Mouse (Mus musculus): Measurements from ENCODE around the gene Palld. TPM values are rescaled to one million over a fixed set of nuclear protein-coding genes. Genes with fewer than 3 reads are reported as not detected.

The Palld gene
- polyA plus RNA-seq, 1 experiment from 2014 or later = 18.1 TPM

DNA sequence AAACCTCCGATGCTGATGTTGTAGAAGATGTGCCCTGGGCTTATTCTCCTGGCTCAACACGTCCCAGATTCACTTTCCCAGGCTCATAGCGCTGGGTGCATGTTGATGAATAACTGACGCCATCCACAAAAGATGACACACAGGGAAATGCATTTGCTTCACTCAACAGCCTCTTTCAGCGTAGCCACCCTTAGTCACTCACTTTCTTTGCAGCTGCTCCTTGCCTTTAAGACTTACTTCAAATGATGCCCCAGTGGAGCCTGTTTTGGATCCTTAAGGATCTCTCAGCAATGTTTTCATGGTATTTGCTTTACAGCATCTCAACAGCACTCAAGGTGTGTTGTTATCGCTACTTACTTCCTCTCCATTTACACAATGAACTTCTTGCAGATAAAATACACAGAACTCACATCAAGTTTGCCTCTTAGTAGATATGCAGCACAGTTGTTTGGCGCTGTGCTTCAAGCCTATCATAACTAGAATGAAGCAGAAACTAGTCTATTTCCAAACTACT is 105.9 kb downstream of the Palld start:
- Histone ChIP-seq H3K9me3 (no peaks in the 10 kb centered on the region), H3K9ac (no peak overlapping the region), H3K4me2 (no peak overlapping the region), H3K36me3 (no peaks in the 10 kb centered on the region), H3K27me3 (no peaks in the 10 kb centered on the region), H3K27ac (replicated peaks) (no peak overlapping the region), H3K4me1 (replicated peaks) (no peaks in the 10 kb centered on the region), H3K4me3 (no peak overlapping the region)
- whole genome bisulfite sequencing = 84% methylated on average over 7 of the region's 7 CpGs
- ATAC-seq (ENCODE audit: low FRiP score, low read depth) = no peak

- WGBS = 84% methylated on average over 3 of the region's 3 CpGs
- ATAC-seq (ENCODE audit: low FRiP score, low read depth) = no peak
Observed at GRCm38 (mm10) chr8:61789946-61790345, 112.5 kb downstream of the Palld start.

GRCm38 (mm10) chr8:61789289-61789688 is 113.2 kb downstream of the Palld start:
- Histone ChIP-seq H3K9me3 (no peaks in the 10 kb centered on the region), H3K4me1 (replicated peaks) (no peaks in the 10 kb centered on the region), H3K27me3 (no peaks in the 10 kb centered on the region), H3K36me3 (no peaks in the 10 kb centered on the region), H3K9ac (no peak overlapping the region), H3K4me2 (no peak overlapping the region), H3K4me3 (no peak overlapping the region), H3K27ac (replicated peaks) (no peak overlapping the region)
- no peak for ATAC-seq (ENCODE audit: low FRiP score, low read depth)
- WGBS = 96% methylated on average over 5 of the region's 5 CpGs

More at GRCm38 (mm10) chr8:61789946-61790345, 112.5 kb downstream of the Palld start:
- H3K4me2 ChIP-seq = no peak overlapping the region
- no peaks in the 10 kb centered on the region for H3K4me1 ChIP-seq (replicated peaks)
- no peaks in the 10 kb centered on the region for H3K27me3 ChIP-seq
- H3K9ac ChIP-seq = no peak overlapping the region
- H3K36me3 ChIP-seq = no peaks in the 10 kb centered on the region
- H3K27ac ChIP-seq (replicated peaks) = no peak overlapping the region
- H3K4me3 ChIP-seq = no peak overlapping the region
- no peaks in the 10 kb centered on the region for H3K9me3 ChIP-seq

DNA sequence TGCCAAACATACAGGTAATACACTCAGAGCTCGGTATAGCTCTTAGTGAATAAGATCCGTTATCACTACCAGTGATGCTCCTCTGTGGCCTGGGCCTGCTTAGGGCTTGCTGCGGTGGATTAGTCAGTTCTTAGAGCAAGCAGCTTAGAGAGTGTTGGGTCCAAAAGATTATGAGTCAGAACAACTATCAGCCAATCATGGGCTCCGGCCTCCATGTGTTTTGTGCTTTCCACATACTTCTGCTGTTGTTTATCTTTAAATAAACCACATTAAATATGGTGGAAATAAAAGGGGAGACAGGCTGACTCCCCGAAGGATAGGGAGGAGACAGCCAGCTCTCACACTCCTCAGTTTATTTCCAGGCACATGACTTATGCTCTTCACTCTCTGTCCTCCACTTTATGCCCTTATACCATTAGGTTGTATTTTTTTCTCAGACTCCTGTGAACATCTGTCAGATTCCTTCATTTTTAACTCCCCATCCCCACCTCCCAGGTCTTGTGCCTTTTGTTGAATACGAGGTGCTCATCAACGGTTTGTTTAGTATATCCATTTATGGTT is 119.5 kb downstream of the Palld start:
- no peaks in the 10 kb centered on the region for H3K4me1 ChIP-seq (replicated peaks)
- no peak for ATAC-seq (ENCODE audit: low FRiP score, low read depth)
- 89% methylated on average over 7 of the region's 7 CpGs for WGBS
- H3K4me2 ChIP-seq = no peak overlapping the region
- H3K27me3 ChIP-seq = no peaks in the 10 kb centered on the region
- no peaks in the 10 kb centered on the region for H3K36me3 ChIP-seq
- H3K4me3 ChIP-seq = no peak overlapping the region
- H3K9me3 ChIP-seq = no peaks in the 10 kb centered on the region
- H3K27ac ChIP-seq (replicated peaks) = no peak overlapping the region
- H3K9ac ChIP-seq = no peak overlapping the region

GRCm38 (mm10) chr8:61780652-61781257 is 121.7 kb downstream of the Palld start:
- Histone ChIP-seq H3K9ac (no peak overlapping the region), H3K4me2 (no peak overlapping the region), H3K9me3 (no peaks in the 10 kb centered on the region), H3K27me3 (no peaks in the 10 kb centered on the region), H3K4me3 (no peak overlapping the region), H3K36me3 (no peaks in the 10 kb centered on the region), H3K27ac (replicated peaks) (no peak overlapping the region), H3K4me1 (replicated peaks) (no peaks in the 10 kb centered on the region)
- no peak for ATAC-seq (ENCODE audit: low FRiP score, low read depth)
- 78% methylated on average over 5 of the region's 5 CpGs for WGBS

DNA sequence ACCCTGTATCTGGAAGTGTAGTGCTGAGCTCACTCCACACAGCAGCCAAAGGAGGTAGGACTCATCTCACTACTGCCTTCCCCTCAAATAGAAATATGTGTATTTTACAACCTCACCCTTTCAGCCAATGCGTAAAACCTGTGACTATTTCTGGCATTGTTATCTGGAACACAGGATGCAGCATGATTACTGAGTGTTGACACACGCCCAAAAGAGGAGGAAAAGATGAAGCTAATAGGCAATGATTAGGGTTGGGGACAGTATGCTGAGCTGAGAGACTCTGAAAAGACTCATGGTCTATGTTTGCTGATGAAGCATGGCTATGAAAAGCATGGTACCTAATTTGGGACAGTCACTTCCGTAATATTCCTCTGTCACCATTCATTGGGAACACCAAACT is 124.3 kb downstream of the Palld start:
- no peak for ATAC-seq (ENCODE audit: low FRiP score, low read depth)
- no peak overlapping the region for H3K4me2 ChIP-seq

DNA sequence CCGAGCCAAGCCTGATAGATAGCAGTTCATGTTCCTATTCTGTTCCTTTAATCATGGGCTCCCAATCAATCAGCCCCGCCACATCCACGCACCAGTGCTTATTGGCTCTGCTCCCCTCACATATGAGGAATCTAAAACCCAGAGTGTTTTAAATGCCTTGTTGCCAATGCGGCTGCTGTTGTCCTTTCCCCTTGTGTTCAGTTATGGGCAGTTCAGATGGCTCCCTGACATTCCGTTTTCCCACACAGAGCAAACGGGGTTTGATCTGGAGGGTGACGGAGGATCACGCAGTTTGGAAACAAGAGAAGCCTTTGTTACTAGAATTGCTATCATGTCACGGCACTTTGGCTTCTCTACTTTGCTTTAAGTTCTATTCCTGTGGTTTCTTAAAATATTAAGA is 125.9 kb downstream of the Palld start:
- Histone ChIP-seq H3K36me3 (no peaks in the 10 kb centered on the region), H3K27ac (replicated peaks) (no peak overlapping the region), H3K9ac (no peak overlapping the region), H3K4me3 (no peak overlapping the region), H3K27me3 (no peaks in the 10 kb centered on the region), H3K4me1 (replicated peaks) (no peaks in the 10 kb centered on the region), H3K9me3 (no peaks in the 10 kb centered on the region), H3K4me2 (no peak overlapping the region)
- no peak for ATAC-seq (ENCODE audit: low FRiP score, low read depth)
- WGBS = 45% methylated on average over 9 of the region's 9 CpGs

More for the DNA sequence above, 124.3 kb downstream of the Palld start:
- H3K9ac ChIP-seq = no peak overlapping the region
- no peaks in the 10 kb centered on the region for H3K27me3 ChIP-seq
- H3K36me3 ChIP-seq = no peaks in the 10 kb centered on the region
- WGBS = 93% methylated on average over 3 of the region's 3 CpGs
- H3K27ac ChIP-seq (replicated peaks) = no peak overlapping the region
- no peaks in the 10 kb centered on the region for H3K4me1 ChIP-seq (replicated peaks)
- H3K4me3 ChIP-seq = no peak overlapping the region
- no peaks in the 10 kb centered on the region for H3K9me3 ChIP-seq

DNA sequence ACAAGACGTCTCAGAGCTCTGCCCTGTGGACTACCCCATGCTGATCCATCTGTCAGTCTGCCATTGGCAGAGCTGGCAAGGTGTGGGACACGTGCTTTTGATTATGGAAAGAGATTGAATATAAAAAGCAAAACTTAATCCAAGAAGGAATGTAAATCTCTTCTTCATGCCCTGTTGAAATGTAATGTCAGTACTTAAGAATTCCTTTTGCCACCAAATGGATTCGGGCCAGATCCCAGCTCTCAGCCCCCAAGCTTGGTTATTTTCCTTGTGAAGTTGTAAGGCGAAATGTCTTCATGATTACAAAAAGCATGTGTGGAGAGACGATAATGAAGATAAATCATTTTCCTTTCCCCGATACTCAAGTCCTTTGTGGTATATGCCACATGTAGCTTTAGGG is 126.6 kb downstream of the Palld start:
- 62% methylated on average over 6 of the region's 6 CpGs for WGBS
- Histone ChIP-seq H3K36me3 (no peaks in the 10 kb centered on the region), H3K9me3 (no peaks in the 10 kb centered on the region), H3K4me1 (replicated peaks) (no peaks in the 10 kb centered on the region), H3K4me3 (no peak overlapping the region), H3K27ac (replicated peaks) (no peak overlapping the region), H3K4me2 (no peak overlapping the region), H3K27me3 (no peaks in the 10 kb centered on the region), H3K9ac (no peak overlapping the region)
- ATAC-seq (ENCODE audit: low FRiP score, low read depth) = no peak

GRCm38 (mm10) chr8:61774161-61774560 is 128.3 kb downstream of the Palld start:
- WGBS = 89% methylated on average over 5 of the region's 5 CpGs
- ATAC-seq (ENCODE audit: low FRiP score, low read depth) = no peak

DNA sequence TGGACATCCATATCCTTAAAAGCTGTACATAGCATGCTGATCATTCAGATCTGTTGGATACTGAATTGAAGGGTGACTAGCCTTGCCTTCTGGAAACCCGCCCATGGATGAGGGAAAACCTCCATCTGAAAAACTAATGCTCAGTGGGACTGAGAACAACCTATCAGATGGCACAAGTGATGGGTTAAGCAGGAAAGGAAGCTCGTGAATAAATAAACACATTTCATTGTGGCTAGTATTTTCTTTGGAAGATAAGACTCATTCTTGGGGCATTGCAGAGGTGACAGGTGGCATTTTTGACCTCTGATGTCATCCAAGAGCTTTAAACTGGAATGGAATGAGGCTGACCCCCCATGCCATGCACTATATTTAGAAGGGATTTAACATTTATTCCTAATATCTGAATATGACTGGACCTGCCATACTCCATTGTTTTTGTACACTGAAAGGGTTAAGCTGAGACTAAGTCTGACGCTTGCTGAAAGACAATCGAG is 128.8 kb downstream of the Palld start:
- no peaks in the 10 kb centered on the region for H3K9me3 ChIP-seq
- no peaks in the 10 kb centered on the region for H3K4me1 ChIP-seq (replicated peaks)
- WGBS = 80% methylated on average over 4 of the region's 4 CpGs
- H3K27me3 ChIP-seq = no peaks in the 10 kb centered on the region
- ATAC-seq (ENCODE audit: low FRiP score, low read depth) = no peak
- H3K9ac ChIP-seq = no peak overlapping the region
- H3K4me3 ChIP-seq = no peak overlapping the region
- H3K36me3 ChIP-seq = no peaks in the 10 kb centered on the region
- H3K4me2 ChIP-seq = no peak overlapping the region
- H3K27ac ChIP-seq (replicated peaks) = no peak overlapping the region

More at GRCm38 (mm10) chr8:61774161-61774560, 128.3 kb downstream of the Palld start:
- H3K27ac ChIP-seq (replicated peaks) = no peak overlapping the region
- H3K27me3 ChIP-seq = no peaks in the 10 kb centered on the region
- H3K9ac ChIP-seq = no peak overlapping the region
- no peaks in the 10 kb centered on the region for H3K9me3 ChIP-seq
- H3K4me1 ChIP-seq (replicated peaks) = no peaks in the 10 kb centered on the region
- H3K4me3 ChIP-seq = no peak overlapping the region
- no peak overlapping the region for H3K4me2 ChIP-seq
- no peaks in the 10 kb centered on the region for H3K36me3 ChIP-seq

DNA sequence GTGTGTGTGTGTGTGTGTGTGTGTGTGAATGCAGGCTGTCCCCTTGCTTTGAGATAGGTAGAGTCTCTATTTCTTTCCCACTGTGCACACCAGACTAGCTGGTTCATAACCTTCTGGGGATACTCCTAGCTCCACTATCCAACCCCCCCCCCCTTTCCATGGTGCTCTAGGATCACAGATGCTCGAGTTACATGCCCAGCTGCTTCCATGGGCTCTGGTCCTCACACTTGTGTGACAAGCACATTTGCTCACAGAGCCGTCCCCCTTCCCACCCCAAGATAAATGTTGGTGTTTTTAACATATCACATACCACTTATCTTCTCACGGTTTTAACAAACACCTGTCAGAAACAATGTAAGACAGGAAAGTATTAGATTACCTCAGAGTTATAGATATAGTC is 131.2 kb downstream of the Palld start:
- H3K4me3 ChIP-seq = no peak overlapping the region
- no peak overlapping the region for H3K9ac ChIP-seq
- no peaks in the 10 kb centered on the region for H3K27me3 ChIP-seq
- H3K36me3 ChIP-seq = no peaks in the 10 kb centered on the region
- H3K9me3 ChIP-seq = no peaks in the 10 kb centered on the region
- no peak overlapping the region for H3K27ac ChIP-seq (replicated peaks)
- no peak overlapping the region for H3K4me2 ChIP-seq
- H3K4me1 ChIP-seq (replicated peaks) = no peaks in the 10 kb centered on the region
- 75% methylated on average over 3 of the region's 3 CpGs for WGBS
- no peak for ATAC-seq (ENCODE audit: low FRiP score, low read depth)

GRCm38 (mm10) chr8:61769340-61769879 is 133.1 kb downstream of the Palld start:
- no peaks in the 10 kb centered on the region for H3K4me1 ChIP-seq (replicated peaks)
- no peak overlapping the region for H3K27ac ChIP-seq (replicated peaks)
- no peak overlapping the region for H3K4me2 ChIP-seq
- H3K27me3 ChIP-seq = no peaks in the 10 kb centered on the region
- 71% methylated on average over 5 of the region's 5 CpGs for whole genome bisulfite sequencing
- H3K9me3 ChIP-seq = no peaks in the 10 kb centered on the region
- no peak overlapping the region for H3K4me3 ChIP-seq
- ATAC-seq (ENCODE audit: low FRiP score, low read depth) = no peak
- H3K36me3 ChIP-seq = no peaks in the 10 kb centered on the region
- H3K9ac ChIP-seq = no peak overlapping the region
